In genomic region chr9:15015223-15015956, GRCm38 (mm10) we compare ENCODE assay signal across 9 mouse cellular contexts. TPM values are rescaled to one million over a fixed set of nuclear protein-coding genes. Genes with fewer than 3 reads are reported as not detected.
A peak's percentile ranks its signal among the peaks of the same experiment; 100 is the strongest.
DNase-seq lines count a peak whose midpoint lies in the region; TF ChIP-seq lines count a peak whose summit lies in the region.
"Had no signal": no experiment of that assay in that cellular context is flagged by ENCODE, and none has a peak within 500 bp of the region (broad histone marks: within the 10 kb centered on the region; RNA-seq: fewer than 3 reads in every experiment).

No protein-coding gene starts in this region.

- no peak overlapping the region; the same call in 1 of the 2 replicates for H3K27ac ChIP-seq in thymus, adult 2 months (ENCODE audit: control insufficient read depth, insufficient read depth, low read length)
- H3K27ac ChIP-seq: stomach, embryonic 15.5 days had no signal

- no peaks in the 10 kb centered on the region for H3K4me1 ChIP-seq in lung, adult 2 months (ENCODE audit: control insufficient read depth, insufficient read depth, low read length)
- H3K4me1 ChIP-seq in thymus, adult 2 months (replicated peaks; ENCODE audit: control insufficient read depth, insufficient read depth, low read length) = peaks cover 50% of the 10 kb centered on the region
- H3K4me1 ChIP-seq: stomach, embryonic 15.5 days had no signal

- DNase-seq in B cell, adult 2 months = peak; percentile 80 to 83
- peak; percentile 78 for DNase-seq in R1 (ENCODE audit: low read depth, low spot score)
- peak; percentile 92 for DNase-seq in cerebellum, postnatal 14 days
- peak; percentile 70 for DNase-seq in gastrocnemius, adult 18-20 months (ENCODE audit: low spot score)
- peak; percentile 85 for DNase-seq in kidney, postnatal 10 days
- peak; percentile 38 for DNase-seq in lung, adult 2 months
- peak; percentile 13 for DNase-seq in ovary, adult 18-20 months (ENCODE audit: low spot score)
- peak; percentile 79 for DNase-seq in thymus, adult 2 months

- no peaks in the 10 kb centered on the region for H3K36me3 ChIP-seq in thymus, adult 2 months (ENCODE audit: control insufficient read depth, insufficient read depth, low read length)
- H3K36me3 ChIP-seq: stomach, embryonic 15.5 days had no signal

- TF ChIP-seq CTCF in lung, adult 2 months (IDR thresholded peaks at IDR 0.05; ENCODE audit: insufficient read depth, low read length) = peak; percentile 79
- TF ChIP-seq CTCF in thymus, adult 2 months (IDR thresholded peaks at IDR 0.05; ENCODE audit: borderline replicate concordance, control insufficient read depth, extremely low read depth, insufficient read depth, low read length, poor library complexity) = no peak

- TF ChIP-seq POLR2A in lung, adult 2 months (IDR thresholded peaks at IDR 0.05; ENCODE audit: borderline replicate concordance, extremely low read depth, low read depth, low read length) = no peak
- no peak for TF ChIP-seq POLR2A in thymus, adult 2 months (IDR thresholded peaks at IDR 0.05; ENCODE audit: control insufficient read depth, extremely low read depth, insufficient read depth, low read length, poor library complexity)

- no peak overlapping the region for H3K4me3 ChIP-seq in lung, adult 2 months (replicated peaks; ENCODE audit: extremely low read depth, low read depth, low read length)
- H3K4me3 ChIP-seq in thymus, adult 2 months (ENCODE audit: control insufficient read depth, insufficient read depth, low read length) = no peak overlapping the region
- H3K4me3 ChIP-seq: stomach, embryonic 15.5 days had no signal

- no peaks in the 10 kb centered on the region for H3K27me3 ChIP-seq in thymus, adult 2 months (ENCODE audit: control insufficient read depth, insufficient read depth, low read length)
- H3K27me3 ChIP-seq: stomach, embryonic 15.5 days had no signal

- 54% methylated on average over 7 of the region's 7 CpGs for WGBS in lung, adult 2 months
- WGBS in thymus, adult 2 months = 59% methylated on average over 7 of the region's 7 CpGs

RNA-seq across cellular contexts. Expression of gene Panx1, which starts 29.9 kb away (rescaled TPM):
- 10 to 100 TPM; 32.0 to 39.1 TPM for total RNA-seq in gastrocnemius, adult 18-20 months (2021)
- 17.0 and 21.9 TPM in 2 replicates for polyA plus RNA-seq in lung, adult 2 months (2012; rRNA removed)
- 145 and 155 TPM in 2 replicates for polyA plus RNA-seq in thymus, adult 2 months (2012; rRNA removed)

Comparison
In these comparisons a context has a peak if more than half of its experiments do, and no peak if none do; other contexts are left out.
1. DNase-seq: peak in every context shown above with its lines; median percentile 92 in cerebellum, postnatal 14 days; 85 in kidney, postnatal 10 days; 82 in B cell, adult 2 months; 79 in thymus, adult 2 months; 78 in R1; 70 in gastrocnemius, adult 18-20 months; 38 in lung, adult 2 months; 13 in ovary, adult 18-20 months.